Mouse (Mus musculus) neural tube, embryonic 11.5 days (tissue): ENCODE results near the gene Hoxb9. TPM values are rescaled to one million over a fixed set of nuclear protein-coding genes. Genes with fewer than 3 reads are reported as not detected.

Experiments used
- ATAC-seq: fragments of 200-750 bp; cut with Nextera tagmentation; 2 replicates; pipeline ENCODE4 v1.8.0; 2017; ENCODE audit warnings: moderate number of reproducible peaks, mild to moderate bottlenecking, moderate TSS enrichment, moderate library complexity; ENCODE audit not compliant: insufficient read depth, low FRiP score, low TSS enrichment
- DNase-seq: peaks from one replicate; pipeline ENCODE4 v3.0.0-alpha.2; 2015; ENCODE audit warnings: low spot score
- H3K27ac ChIP-seq: fragments of 300-500 bp; sonication (generic); 2 replicates; pipeline ENCODE4 v1.5.1; 2014; ENCODE audit warnings: low read depth, mild to moderate bottlenecking, low read length
- H3K27me3 ChIP-seq: fragments of 300-500 bp; sonication (generic); 2 replicates; pipeline ENCODE4 v1.6.1; 2014; ENCODE audit warnings: mild to moderate bottlenecking, low read length, mixed read lengths; ENCODE audit not compliant: control insufficient read depth, insufficient read depth
- H3K36me3 ChIP-seq: fragments of 300-500 bp; sonication (generic); 2 replicates; pipeline ENCODE4 v1.6.1; 2014; ENCODE audit warnings: mild to moderate bottlenecking, low read length, moderate library complexity, mixed read lengths; ENCODE audit not compliant: control insufficient read depth, insufficient read depth
- H3K4me1 ChIP-seq: fragments of 300-500 bp; sonication (generic); 2 replicates; pipeline ENCODE4 v1.6.1; 2014; ENCODE audit warnings: low read length, mixed read lengths; ENCODE audit not compliant: control insufficient read depth, insufficient read depth
- H3K4me2 ChIP-seq: fragments of 300-500 bp; sonication (generic); 2 replicates; pipeline ENCODE4 v1.6.1; 2014; ENCODE audit warnings: low read depth, mild to moderate bottlenecking, moderate library complexity
- H3K4me3 ChIP-seq: fragments of 300-500 bp; sonication (generic); 2 replicates; pipeline ENCODE4 v1.5.1; 2014; ENCODE audit warnings: low read depth, low read length
- H3K9ac ChIP-seq: fragments of 300-500 bp; sonication (generic); 2 replicates; pipeline ENCODE4 v1.6.1; 2014; ENCODE audit warnings: mild to moderate bottlenecking, low read length
- H3K9me3 ChIP-seq: fragments of 300-500 bp; sonication (generic); 2 replicates; pipeline ENCODE4 v1.6.1; 2016; ENCODE audit warnings: low read length; ENCODE audit not compliant: control insufficient read depth
- WGBS: fragments of 180-500 bp; shearing (Covaris S2); extraction: QIAGEN DNeasy Blood & Tissue Kit; methylation state at CpG from one replicate; pipeline ENCODE4 v1.1.7; 2014; 5-methylcytosine and 5-hydroxymethylcytosine counted together
- polyA plus RNA-seq: library from polyadenylated mRNA; unstranded; fragments of >200 nt; fragmentation: Nextera tagmentation; extraction: Ambion mirVana; gene quantifications from 2 replicates; pipeline ENCODE4 v1.2.1, GENCODE M21; 2014

Gene Hoxb9
- 60.7 and 67.9 TPM in 2 replicates for polyA plus RNA-seq

GRCm38 (mm10) chr11:96270996-96271540, at the start of gene Hoxb9:
TSS of gene Hoxb9 (plus strand) at chr11:96271457.
- Histone ChIP-seq H3K27me3 (peaks cover 2% of the 10 kb centered on the region), H3K9me3 (no peaks in the 10 kb centered on the region), H3K4me1 (peaks cover 31% of the 10 kb centered on the region), H3K27ac (peak within 1 kb of the TSS; percentile 100), H3K4me2 (peak within 1 kb of the TSS; percentile 100), H3K4me3 (peak within 1 kb of the TSS; percentile 96), H3K9ac (peak within 1 kb of the TSS; percentile 100), H3K36me3 (no peaks in the 10 kb centered on the region)
- DNase-seq = peak; percentile 86
- WGBS = under 1% methylated on average over 40 of the region's 40 CpGs
- peak; percentile 86 for ATAC-seq

- Histone ChIP-seq H3K9ac (no peak overlapping the region), H3K36me3 (no peaks in the 10 kb centered on the region), H3K27me3 (no peaks in the 10 kb centered on the region), H3K4me3 (no peak overlapping the region), H3K4me2 (no peak overlapping the region), H3K4me1 (no peaks in the 10 kb centered on the region), H3K27ac (no peak overlapping the region), H3K9me3 (no peaks in the 10 kb centered on the region)
- ATAC-seq (no peak), DNase-seq (no peak)
- 47% methylated on average over 2 of the region's 2 CpGs for WGBS
Observed at GRCm38 (mm10) chr11:96223813-96224212, 47.4 kb upstream of the Hoxb9 start.

GRCm38 (mm10) chr11:96227676-96228075, 43.6 kb upstream of the Hoxb9 start:
- H3K9me3 ChIP-seq = no peaks in the 10 kb centered on the region
- no peaks in the 10 kb centered on the region for H3K27me3 ChIP-seq
- H3K4me1 ChIP-seq = no peaks in the 10 kb centered on the region
- ATAC-seq (no peak), DNase-seq (no peak)
- no peak overlapping the region for H3K4me3 ChIP-seq
- H3K4me2 ChIP-seq = no peak overlapping the region
- 81% methylated on average over 9 of the region's 9 CpGs for WGBS
- H3K9ac ChIP-seq = no peak overlapping the region
- no peak overlapping the region for H3K27ac ChIP-seq
- H3K36me3 ChIP-seq = no peaks in the 10 kb centered on the region

GRCm38 (mm10) chr11:96234906-96235305, 36.4 kb upstream of the Hoxb9 start:
- WGBS = 2% methylated on average over 12 of the region's 12 CpGs
- no peak overlapping the region for H3K4me3 ChIP-seq
- no peak overlapping the region for H3K4me2 ChIP-seq
- H3K27ac ChIP-seq = no peak overlapping the region
- no peak overlapping the region for H3K9ac ChIP-seq
- H3K9me3 ChIP-seq = no peaks in the 10 kb centered on the region
- H3K36me3 ChIP-seq = no peaks in the 10 kb centered on the region
- no peaks in the 10 kb centered on the region for H3K27me3 ChIP-seq
- DNase-seq (peak; percentile 71), ATAC-seq (no peak)
- H3K4me1 ChIP-seq = no peaks in the 10 kb centered on the region

- WGBS = under 1% methylated on average over 7 of the region's 7 CpGs
- H3K27ac ChIP-seq = no peak overlapping the region
Observed at GRCm38 (mm10) chr11:96240211-96240610, 31.0 kb upstream of the Hoxb9 start.

GRCm38 (mm10) chr11:96250901-96251300, 20.4 kb upstream of the Hoxb9 start:
- H3K27me3 ChIP-seq = peaks cover 53% of the 10 kb centered on the region
- H3K4me1 ChIP-seq = peaks cover 15% of the 10 kb centered on the region
- ATAC-seq (peak; percentile 67; the same call in 1 of the 2 replicates), DNase-seq (peak; percentile 20)
- H3K9me3 ChIP-seq = no peaks in the 10 kb centered on the region
- H3K9ac ChIP-seq = peak overlapping the region; percentile 84
- peak overlapping the region; percentile 41 for H3K4me2 ChIP-seq
- no peak overlapping the region; the same call in 1 of the 2 replicates for H3K27ac ChIP-seq
- no peaks in the 10 kb centered on the region for H3K36me3 ChIP-seq
- under 1% methylated on average over 14 of the region's 14 CpGs for WGBS
- H3K4me3 ChIP-seq = peak overlapping the region; percentile 57

More at GRCm38 (mm10) chr11:96240211-96240610, 31.0 kb upstream of the Hoxb9 start:
- peak; percentile 66 for DNase-seq
- Histone ChIP-seq H3K4me1 (no peaks in the 10 kb centered on the region), H3K9me3 (no peaks in the 10 kb centered on the region), H3K9ac (no peak overlapping the region), H3K4me3 (no peak overlapping the region), H3K36me3 (no peaks in the 10 kb centered on the region), H3K27me3 (no peaks in the 10 kb centered on the region), H3K4me2 (no peak overlapping the region)
- ATAC-seq = no peak

GRCm38 (mm10) chr11:96251480-96252031, 19.7 kb upstream of the Hoxb9 start:
- peak overlapping the region; percentile 41 for H3K4me2 ChIP-seq
- peak; percentile 24 for DNase-seq
- under 1% methylated on average over 46 of the region's 46 CpGs for WGBS

GRCm38 (mm10) chr11:96252541-96253120, 18.6 kb upstream of the Hoxb9 start:
- peaks cover 61% of the 10 kb centered on the region for H3K27me3 ChIP-seq
- peak overlapping the region; percentile 41 for H3K4me2 ChIP-seq
- DNase-seq (peak; percentile 16), ATAC-seq (no peak)
- peak overlapping the region; percentile 57 for H3K4me3 ChIP-seq
- 4% methylated on average over 12 of the region's 12 CpGs for WGBS
- no peaks in the 10 kb centered on the region for H3K36me3 ChIP-seq
- no peaks in the 10 kb centered on the region for H3K9me3 ChIP-seq
- peak overlapping the region; percentile 84 for H3K9ac ChIP-seq
- peak overlapping the region; percentile 76 for H3K27ac ChIP-seq
- peaks cover 23% of the 10 kb centered on the region for H3K4me1 ChIP-seq

More at GRCm38 (mm10) chr11:96251480-96252031, 19.7 kb upstream of the Hoxb9 start:
- Histone ChIP-seq H3K4me1 (peaks cover 20% of the 10 kb centered on the region), H3K27me3 (peaks cover 59% of the 10 kb centered on the region), H3K36me3 (no peaks in the 10 kb centered on the region), H3K9ac (peak overlapping the region; percentile 84), H3K27ac (peak overlapping the region; percentile 76), H3K4me3 (peak overlapping the region; percentile 57), H3K9me3 (no peaks in the 10 kb centered on the region)
- peak; percentile 31; the same call in 1 of the 2 replicates for ATAC-seq
